In genomic region chr4:56262589-56262988, GRCm38 (mm10) we compare ENCODE assay signal across 33 mouse cellular contexts.
"Had no signal": no experiment of that assay in that cellular context is flagged by ENCODE, and none has a peak within 500 bp of the region (broad histone marks: within the 10 kb centered on the region; RNA-seq: fewer than 3 reads in every experiment).

No protein-coding gene starts in this region.

- DNase-seq: heart, postnatal 10 days; heart, postnatal 14 days; heart, postnatal 36 days; heart, postnatal 4 days; kidney, adult 18-20 months; kidney, adult 2 months; kidney, adult 8-10 months; kidney, adult 9 months; kidney, postnatal 10 days; kidney, postnatal 14 days; kidney, postnatal 25 days; kidney, postnatal 36 days; kidney, postnatal 4 days; layer of hippocampus, adult 9-11 months; layer of hippocampus, postnatal 36 days had no signal

- H3K4me1 ChIP-seq: heart, embryonic 10.5 days; hindbrain, embryonic 10.5 days; hindbrain, embryonic 12.5 days; hindbrain, embryonic 13.5 days; hindbrain, embryonic 15.5 days; intestine, embryonic 15.5 days; kidney, embryonic 15.5 days had no signal

- H3K9ac ChIP-seq: heart, embryonic 12.5 days; heart, embryonic 13.5 days; heart, embryonic 15.5 days; hindbrain, embryonic 12.5 days; hindbrain, embryonic 13.5 days; hindbrain, embryonic 14.5 days; hindbrain, embryonic 15.5 days; intestine, embryonic 15.5 days; kidney, embryonic 15.5 days had no signal

- ATAC-seq: hindbrain, embryonic 16.5 days; hindbrain, postnatal 0 days; inflammation-experienced regulatory T-cells, adult 6 months; intestine, embryonic 15.5 days; intestine, embryonic 16.5 days; intestine, postnatal 0 days had no signal

- H3K4me2 ChIP-seq: heart, embryonic 11.5 days; heart, embryonic 12.5 days; heart, embryonic 13.5 days; heart, embryonic 15.5 days; hindbrain, embryonic 12.5 days; hindbrain, embryonic 13.5 days; hindbrain, embryonic 14.5 days; hindbrain, embryonic 15.5 days; intestine, embryonic 15.5 days; kidney, embryonic 15.5 days had no signal

- H3K27ac ChIP-seq: heart, embryonic 10.5 days; heart, embryonic 13.5 days; heart, embryonic 15.5 days; hindbrain, embryonic 10.5 days; hindbrain, embryonic 12.5 days; hindbrain, embryonic 13.5 days; hindbrain, embryonic 14.5 days; hindbrain, embryonic 15.5 days; hindbrain, postnatal 0 days; intestine, embryonic 15.5 days; kidney, embryonic 15.5 days; layer of hippocampus, adult 2 months had no signal

- H3K9me3 ChIP-seq: heart, embryonic 10.5 days; heart, embryonic 12.5 days; heart, embryonic 13.5 days; heart, embryonic 15.5 days; hindbrain, embryonic 10.5 days; hindbrain, embryonic 12.5 days; hindbrain, embryonic 13.5 days; hindbrain, embryonic 15.5 days; intestine, embryonic 15.5 days; kidney, embryonic 15.5 days had no signal

- H3K4me3 ChIP-seq: heart, embryonic 10.5 days; heart, embryonic 12.5 days; heart, embryonic 13.5 days; heart, embryonic 15.5 days; hindbrain, embryonic 10.5 days; hindbrain, embryonic 12.5 days; hindbrain, embryonic 13.5 days; hindbrain, embryonic 15.5 days; intestine, embryonic 15.5 days; kidney, embryonic 15.5 days; layer of hippocampus, adult 2 months had no signal

- H3K27me3 ChIP-seq: heart, embryonic 12.5 days; heart, embryonic 13.5 days; heart, embryonic 15.5 days; hindbrain, embryonic 12.5 days; hindbrain, embryonic 13.5 days; hindbrain, embryonic 15.5 days; intestine, embryonic 15.5 days; kidney, embryonic 15.5 days had no signal

- H3K36me3 ChIP-seq: heart, embryonic 10.5 days; heart, embryonic 12.5 days; heart, embryonic 13.5 days; heart, embryonic 15.5 days; hindbrain, embryonic 10.5 days; hindbrain, embryonic 12.5 days; hindbrain, embryonic 13.5 days; hindbrain, embryonic 15.5 days; intestine, embryonic 15.5 days; kidney, embryonic 15.5 days had no signal
